Mouse (Mus musculus): ENCODE data around the gene Anapc1.

Anapc1 gene

DNA sequence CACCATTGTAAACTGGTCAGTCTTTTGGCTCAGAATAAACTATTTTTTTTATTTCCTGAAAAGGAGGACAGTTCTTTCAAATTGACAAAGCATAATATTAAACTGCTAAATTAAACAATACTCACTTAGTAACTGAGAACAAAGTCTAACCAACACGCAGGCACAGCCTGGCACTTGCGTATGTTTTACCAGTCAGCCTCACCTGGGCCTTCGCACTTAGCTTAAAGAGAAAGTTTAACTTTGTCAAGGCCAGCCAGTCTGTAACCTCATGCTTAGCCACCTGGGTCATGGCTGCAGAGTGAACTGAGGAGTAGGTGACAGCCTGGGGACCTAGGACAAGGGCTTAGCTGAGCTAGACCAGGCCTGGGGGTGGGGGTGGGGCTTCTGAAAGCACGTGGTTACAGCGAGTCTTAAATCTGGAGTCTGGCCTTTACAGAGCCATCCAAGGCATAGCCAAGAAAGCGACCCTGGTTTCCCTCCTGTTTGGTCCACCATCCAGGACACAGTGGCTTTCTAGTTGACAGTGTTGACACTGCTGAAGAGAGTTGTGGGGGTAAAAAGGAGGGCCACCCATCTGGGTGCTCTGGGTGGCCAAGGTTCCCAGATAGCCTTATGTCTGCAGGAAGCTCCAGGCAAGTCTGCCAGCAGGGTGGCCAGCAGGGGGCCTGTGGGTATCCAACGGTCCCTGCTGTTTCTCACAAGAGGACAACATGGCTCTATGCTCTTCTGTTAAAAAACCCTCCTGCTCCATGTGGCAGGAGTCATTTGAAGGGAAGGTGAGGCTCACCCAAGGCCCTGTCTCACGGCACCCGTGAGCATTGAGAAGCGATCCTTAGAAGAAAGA lies 120.7 kb downstream of the Anapc1 start:
- DNase-seq (ENCODE audit: low spot score in 2 of 2), result no peak

DNA sequence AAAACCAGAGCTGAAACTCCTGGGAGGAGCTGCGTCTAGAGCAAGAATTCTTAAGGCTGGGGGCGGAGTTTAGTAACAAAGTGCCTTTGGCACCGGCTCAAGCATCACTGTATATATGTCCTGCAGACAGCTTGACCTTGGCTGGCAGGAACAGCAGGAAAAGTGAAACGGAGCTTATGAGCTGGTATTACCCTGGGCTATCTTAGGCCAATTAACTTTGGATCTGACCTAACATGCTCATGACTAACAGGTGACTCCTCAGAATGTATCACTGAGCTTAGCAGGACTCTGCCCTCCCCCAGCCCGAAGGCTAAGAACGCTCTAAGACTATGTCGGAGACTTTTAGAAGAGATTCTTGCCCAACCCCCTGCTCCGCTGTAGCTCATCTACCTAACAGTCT lies 121.3 kb downstream of the Anapc1 start:
- no peak for DNase-seq (ENCODE audit: low spot score in 2 of 2)

DNA sequence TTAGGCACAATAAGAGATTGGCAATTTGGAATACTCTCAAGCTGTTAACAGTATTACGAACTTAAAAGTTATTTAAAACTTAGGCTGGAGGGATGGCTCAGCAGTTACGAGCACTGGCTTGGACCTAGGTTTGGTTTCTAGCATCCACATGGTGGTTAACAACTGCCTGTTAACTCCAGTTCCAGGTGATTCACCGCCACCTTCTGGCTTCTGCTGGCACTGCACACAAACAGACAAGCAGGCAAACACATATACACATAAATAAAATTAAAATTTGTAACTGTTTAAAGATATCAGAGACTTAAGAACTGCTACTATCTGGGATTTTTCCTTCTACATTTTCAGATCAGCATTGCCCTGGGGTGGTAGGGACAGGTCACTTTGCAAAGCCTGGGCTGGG lies 123.0 kb downstream of the Anapc1 start:
- DNase-seq (ENCODE audit: low spot score in 2 of 2), result no peak
